Mouse (Mus musculus) myocyte (in vitro differentiated cells): ENCODE results near the gene Fam196a.

Experiments used
- MAX ChIP-seq: IDR thresholded peaks from one replicate; pipeline ENCODE4 v1.6.1; 2011; ENCODE audit warnings: low read depth, mild to moderate bottlenecking, control low read depth
- POLR2A ChIP-seq: IDR thresholded peaks from one replicate; pipeline ENCODE4 v1.6.1; 2011; ENCODE audit warnings: low read depth, mild to moderate bottlenecking, control low read depth, moderate library complexity; ENCODE audit not compliant: insufficient read length
- USF1 ChIP-seq: IDR thresholded peaks from one replicate; pipeline ENCODE4 v1.6.1; 2011; ENCODE audit warnings: low read depth, mild to moderate bottlenecking, control low read depth, moderate library complexity

GRCm38 (mm10) chr7:134862000-134862399 is 76.2 kb downstream of the Fam196a start:
- no peak for TF ChIP-seq MAX
- TF ChIP-seq USF1, result no peak
- TF ChIP-seq POLR2A, result no peak
